Mouse (Mus musculus) forebrain, embryonic 14.5 days (tissue): Measurements from ENCODE around the gene Cat. TPM values are rescaled to one million over a fixed set of nuclear protein-coding genes. Genes with fewer than 3 reads are reported as not detected.

Experiments used
- ATAC-seq: fragments of 200-750 bp; cut with Nextera tagmentation; 2 replicates; pipeline ENCODE4 v1.8.0; 2017; ENCODE audit warnings: mild to moderate bottlenecking, moderate library complexity
- DNase-seq: peaks from one replicate; pipeline ENCODE4 v3.0.0-alpha.2; 2015; ENCODE audit warnings: low spot score
- H3K27ac ChIP-seq: fragments of 300-500 bp; sonication (generic); 2 replicates; pipeline ENCODE4 v1.5.1; 2014; ENCODE audit warnings: low read depth, mild to moderate bottlenecking, control low read depth, low read length, moderate library complexity
- H3K27me3 ChIP-seq: fragments of 300-500 bp; sonication (generic); replicated peaks from 2 replicates; pipeline ENCODE4 v1.6.1; 2014; ENCODE audit warnings: low read length, control low read depth, mixed read lengths; ENCODE audit not compliant: control insufficient read depth, insufficient read depth
- H3K36me3 ChIP-seq: fragments of 300-500 bp; sonication (generic); 2 replicates; pipeline ENCODE4 v1.6.1; 2014; ENCODE audit warnings: low read length, control low read depth; ENCODE audit not compliant: control insufficient read depth, insufficient read depth
- H3K4me1 ChIP-seq: fragments of 300-500 bp; sonication (generic); 2 replicates; pipeline ENCODE4 v1.6.1; 2014; ENCODE audit warnings: antibody characterized with exemption, low read length, control low read depth; ENCODE audit not compliant: control insufficient read depth, insufficient read depth
- H3K4me2 ChIP-seq: fragments of 300-500 bp; sonication (generic); 2 replicates; pipeline ENCODE4 v1.6.1; 2014; ENCODE audit warnings: mild to moderate bottlenecking, control low read depth, low read length
- H3K4me3 ChIP-seq: fragments of 300-500 bp; sonication (generic); 2 replicates; pipeline ENCODE4 v1.5.1; 2014; ENCODE audit warnings: low read depth, low read length, control low read depth
- H3K9ac ChIP-seq: fragments of 300-500 bp; sonication (generic); 2 replicates; pipeline ENCODE4 v1.6.1; 2014; ENCODE audit warnings: mild to moderate bottlenecking, low read length, control low read depth, moderate library complexity
- H3K9me3 ChIP-seq: fragments of 300-500 bp; sonication (generic); replicated peaks from 2 replicates; pipeline ENCODE4 v1.6.1; 2016; ENCODE audit warnings: low read length, control low read depth, mixed read lengths; ENCODE audit not compliant: control insufficient read depth
- WGBS: fragments of 180-500 bp; shearing (Covaris S2); extraction: QIAGEN DNeasy Blood & Tissue Kit; methylation state at CpG from one replicate; pipeline ENCODE4 v1.1.7; 2014; 5-methylcytosine and 5-hydroxymethylcytosine counted together
- polyA plus RNA-seq: library from polyadenylated mRNA; unstranded; fragments of >200 nt; fragmentation: Nextera tagmentation; extraction: Ambion mirVana; gene quantifications from 2 replicates; pipeline ENCODE4 v1.2.1, GENCODE M21; 2014

Cat gene
- polyA plus RNA-seq = 81.9 and 97.3 TPM in 2 replicates

DNA sequence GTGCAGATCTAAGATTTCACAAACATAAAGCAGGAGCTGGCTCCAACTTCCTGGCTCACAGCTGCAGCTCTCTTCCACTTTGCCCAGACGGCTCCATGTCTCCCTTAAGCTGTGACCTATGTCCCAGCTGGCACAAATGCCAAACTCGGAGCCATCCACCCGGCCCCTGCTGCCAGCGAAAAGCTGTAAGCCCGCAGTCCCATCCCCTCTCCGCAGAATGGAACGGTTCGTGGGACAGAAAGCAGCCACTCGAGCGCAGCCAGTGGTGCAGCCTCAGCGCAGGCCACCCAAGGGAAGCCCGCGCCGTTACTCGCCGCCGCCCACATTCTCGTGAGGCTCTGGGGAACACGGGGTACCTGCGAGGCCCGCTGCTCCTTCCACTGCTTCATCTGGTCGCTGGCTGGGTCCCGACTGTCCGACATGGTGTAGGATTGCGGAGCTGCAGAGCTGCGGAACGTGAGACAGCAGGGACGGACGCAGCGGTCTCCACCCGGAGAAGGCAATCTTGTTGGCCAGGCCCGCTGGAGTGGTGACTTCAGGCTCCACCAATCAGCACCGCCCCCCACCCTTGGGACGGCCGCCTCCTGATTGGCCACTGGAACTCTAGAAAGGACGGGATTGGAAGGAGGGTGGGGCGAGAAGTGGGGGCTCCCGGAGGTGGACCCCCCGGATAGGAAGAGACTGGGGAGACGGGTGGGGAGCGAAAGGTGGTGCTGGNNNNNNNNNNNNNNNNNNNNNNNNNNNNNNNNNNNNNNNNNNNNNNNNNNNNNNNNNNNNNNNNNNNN is at the start of gene Cat:
Cat (minus strand) TSS at position 544 of the 785 bp plus-strand sequence.
- under 1% methylated on average over 41 of the region's 41 CpGs for WGBS
- peak within 1 kb of the TSS; percentile 75 for H3K4me3 ChIP-seq
- H3K9me3 ChIP-seq = no peaks in the 10 kb centered on the region
- H3K4me2 ChIP-seq = peak within 1 kb of the TSS; percentile 74
- H3K27ac ChIP-seq = peak within 1 kb of the TSS; percentile 92
- DNase-seq = peak; percentile 97
- H3K36me3 ChIP-seq = no peaks in the 10 kb centered on the region
- peaks cover 12% of the 10 kb centered on the region for H3K4me1 ChIP-seq
- peak within 1 kb of the TSS; percentile 88 for H3K9ac ChIP-seq
- ATAC-seq = peak; percentile 99
- H3K27me3 ChIP-seq = no peaks in the 10 kb centered on the region

DNA sequence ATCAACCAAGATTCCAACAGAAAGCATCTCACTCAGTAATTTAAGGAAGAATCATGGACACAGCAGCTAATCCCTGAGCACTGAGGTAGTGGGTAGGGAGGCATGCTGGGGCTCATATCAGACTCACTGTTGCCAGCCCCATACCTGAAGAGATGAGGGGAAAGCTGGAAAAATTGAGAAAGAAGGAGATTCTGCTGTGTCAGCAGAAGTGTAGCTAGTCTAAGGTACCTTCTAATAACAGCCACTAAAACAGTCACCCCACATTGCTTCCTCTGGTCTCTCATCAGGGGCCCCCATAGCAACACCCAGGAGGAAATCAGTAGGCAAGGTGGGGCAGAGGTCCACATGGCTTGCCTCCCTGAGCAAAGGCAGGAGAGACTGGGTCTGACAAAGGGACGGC is 40.6 kb upstream of the Cat start:
- no peaks in the 10 kb centered on the region for H3K36me3 ChIP-seq
- no peak overlapping the region for H3K9ac ChIP-seq
- H3K27me3 ChIP-seq = no peaks in the 10 kb centered on the region
- no peak overlapping the region for H3K27ac ChIP-seq
- no peaks in the 10 kb centered on the region for H3K4me1 ChIP-seq
- DNase-seq = no peak
- no peaks in the 10 kb centered on the region for H3K9me3 ChIP-seq
- no peak overlapping the region for H3K4me3 ChIP-seq
- no peak overlapping the region for H3K4me2 ChIP-seq
- ATAC-seq = no peak
- WGBS = 77% methylated on average over 1 of the region's 1 CpGs

GRCm38 (mm10) chr2:103516472-103516871 is 31.5 kb upstream of the Cat start:
- Histone ChIP-seq H3K36me3 (no peaks in the 10 kb centered on the region), H3K4me2 (no peak overlapping the region), H3K9me3 (no peaks in the 10 kb centered on the region), H3K4me3 (no peak overlapping the region), H3K27ac (no peak overlapping the region), H3K4me1 (no peaks in the 10 kb centered on the region), H3K9ac (no peak overlapping the region), H3K27me3 (no peaks in the 10 kb centered on the region)
- 70% methylated on average over 1 of the region's 1 CpGs for WGBS
- no peak for DNase-seq
- no peak for ATAC-seq

DNA sequence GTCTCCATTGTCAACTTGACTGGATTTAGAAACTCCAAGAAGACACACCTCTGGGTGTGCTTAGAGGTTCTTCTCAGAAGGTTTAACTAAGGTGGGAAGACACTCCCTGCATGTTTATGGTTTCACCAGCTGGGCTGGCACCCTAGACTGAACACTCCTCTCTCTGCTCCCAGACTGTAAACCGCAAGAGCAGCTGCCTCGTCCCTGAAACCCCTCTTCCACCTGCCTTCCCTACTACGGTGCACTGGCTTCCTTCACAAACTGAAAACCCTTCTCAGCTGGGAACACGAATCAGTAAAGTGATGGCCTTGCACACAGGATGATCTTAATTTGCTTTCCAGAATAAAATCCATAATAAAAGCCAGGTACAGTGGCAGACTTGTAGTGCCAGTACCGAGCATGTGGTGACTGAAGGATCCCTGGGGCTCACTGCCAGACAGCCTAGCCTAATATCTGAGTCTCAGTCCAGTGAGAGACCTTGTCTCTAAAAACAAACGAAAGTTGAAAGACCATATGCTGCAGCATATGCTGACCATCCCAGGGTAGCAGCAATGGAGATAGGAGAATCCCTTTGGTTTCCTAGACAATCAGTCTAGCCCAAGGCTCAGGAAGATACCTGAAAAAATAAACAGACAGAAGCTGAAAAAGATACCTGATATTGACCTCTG is 30.7 kb upstream of the Cat start:
- no peaks in the 10 kb centered on the region for H3K4me1 ChIP-seq
- WGBS = 87% methylated on average over 6 of the region's 6 CpGs
- H3K9ac ChIP-seq = no peak overlapping the region
- H3K27ac ChIP-seq = no peak overlapping the region
- DNase-seq = no peak
- H3K4me2 ChIP-seq = no peak overlapping the region
- H3K36me3 ChIP-seq = no peaks in the 10 kb centered on the region
- ATAC-seq = no peak
- no peak overlapping the region for H3K4me3 ChIP-seq
- H3K9me3 ChIP-seq = no peaks in the 10 kb centered on the region
- no peaks in the 10 kb centered on the region for H3K27me3 ChIP-seq

GRCm38 (mm10) chr2:103512066-103512795 is 27.3 kb upstream of the Cat start:
- ATAC-seq (no peak), DNase-seq (no peak)
- no peaks in the 10 kb centered on the region for H3K4me1 ChIP-seq
- no peak overlapping the region for H3K9ac ChIP-seq
- no peak overlapping the region for H3K4me3 ChIP-seq
- no peak overlapping the region for H3K4me2 ChIP-seq
- WGBS = 91% methylated on average over 5 of the region's 5 CpGs
- no peaks in the 10 kb centered on the region for H3K27me3 ChIP-seq
- H3K27ac ChIP-seq = no peak overlapping the region
- no peaks in the 10 kb centered on the region for H3K36me3 ChIP-seq
- H3K9me3 ChIP-seq = no peaks in the 10 kb centered on the region

- no peak overlapping the region for H3K27ac ChIP-seq
- ATAC-seq (no peak), DNase-seq (no peak)
- no peak overlapping the region for H3K4me2 ChIP-seq
- no peaks in the 10 kb centered on the region for H3K9me3 ChIP-seq
- no peaks in the 10 kb centered on the region for H3K4me1 ChIP-seq
- H3K27me3 ChIP-seq = no peaks in the 10 kb centered on the region
- 93% methylated on average over 1 of the region's 1 CpGs for WGBS
- H3K4me3 ChIP-seq = no peak overlapping the region
- no peaks in the 10 kb centered on the region for H3K36me3 ChIP-seq
- H3K9ac ChIP-seq = no peak overlapping the region
These were observed 26.7 kb upstream of the Cat start for GRCm38 (mm10) chr2:103511631-103512030.

GRCm38 (mm10) chr2:103511042-103511441 is 26.1 kb upstream of the Cat start:
- Histone ChIP-seq H3K27me3 (no peaks in the 10 kb centered on the region), H3K27ac (no peak overlapping the region), H3K9me3 (no peaks in the 10 kb centered on the region), H3K4me2 (no peak overlapping the region), H3K9ac (no peak overlapping the region), H3K4me3 (no peak overlapping the region), H3K4me1 (no peaks in the 10 kb centered on the region), H3K36me3 (no peaks in the 10 kb centered on the region)
- WGBS = 100% methylated on average over 1 of the region's 1 CpGs
- ATAC-seq (no peak), DNase-seq (no peak)

- no peak for DNase-seq
- no peaks in the 10 kb centered on the region for H3K27me3 ChIP-seq
- no peak overlapping the region for H3K27ac ChIP-seq
- no peak overlapping the region for H3K4me2 ChIP-seq
- WGBS = 100% methylated on average over 1 of the region's 1 CpGs
- no peak for ATAC-seq
- H3K4me1 ChIP-seq = no peaks in the 10 kb centered on the region
- no peaks in the 10 kb centered on the region for H3K36me3 ChIP-seq
- no peak overlapping the region for H3K9ac ChIP-seq
- H3K9me3 ChIP-seq = no peaks in the 10 kb centered on the region
- no peak overlapping the region for H3K4me3 ChIP-seq
These were observed 22.7 kb upstream of the Cat start for GRCm38 (mm10) chr2:103507651-103508050.
